Mouse (Mus musculus): ENCODE results near the gene Gm27027. TPM values are rescaled to one million over a fixed set of nuclear protein-coding genes. Genes with fewer than 3 reads are reported as not detected.

The Gm27027 gene
- total RNA-seq, 2 experiments from 2014 or later = not detected

DNA sequence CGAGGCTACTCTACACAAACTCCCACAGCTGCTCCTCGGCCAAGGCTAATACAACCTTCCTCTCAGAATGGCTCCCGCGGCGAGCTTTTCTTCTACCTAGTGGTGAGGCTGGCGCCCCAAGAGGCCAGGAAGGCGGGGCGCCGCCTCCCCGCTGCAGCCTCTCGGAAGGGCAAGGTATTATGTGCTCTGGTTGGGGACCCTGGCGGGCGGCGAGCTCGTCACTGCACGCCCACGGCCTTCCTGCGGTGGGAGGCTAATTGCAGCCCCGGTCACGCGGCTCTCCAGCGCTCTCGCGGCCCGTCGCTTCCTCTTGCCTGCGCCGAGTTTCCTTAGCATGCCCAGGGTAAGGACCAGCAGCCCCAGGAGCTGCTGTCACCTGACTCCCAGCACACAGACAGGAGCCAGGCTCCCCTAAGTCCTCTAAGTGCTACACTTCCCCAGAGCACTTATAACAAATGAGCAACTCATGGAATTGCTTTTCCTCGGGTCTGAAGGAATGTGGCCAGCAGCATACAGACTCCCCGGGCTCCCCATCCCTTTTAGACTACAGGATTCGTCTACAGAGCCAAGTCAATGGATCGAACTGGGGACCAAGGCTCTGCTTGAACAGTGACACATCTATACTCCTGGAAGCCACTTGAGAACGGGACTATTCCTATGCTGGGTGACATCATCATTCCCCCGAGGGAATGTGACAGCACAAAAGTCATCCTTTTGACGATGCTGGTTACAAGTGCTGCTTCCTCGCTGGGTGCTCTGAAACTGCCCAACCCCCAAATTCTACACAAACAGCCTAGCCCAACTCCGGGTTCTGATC, 19.5 kb downstream of the Gm27027 start:
- peak; percentile 47 to 55 for DNase-seq (ENCODE audit: low spot score in 2 of 2)

DNA sequence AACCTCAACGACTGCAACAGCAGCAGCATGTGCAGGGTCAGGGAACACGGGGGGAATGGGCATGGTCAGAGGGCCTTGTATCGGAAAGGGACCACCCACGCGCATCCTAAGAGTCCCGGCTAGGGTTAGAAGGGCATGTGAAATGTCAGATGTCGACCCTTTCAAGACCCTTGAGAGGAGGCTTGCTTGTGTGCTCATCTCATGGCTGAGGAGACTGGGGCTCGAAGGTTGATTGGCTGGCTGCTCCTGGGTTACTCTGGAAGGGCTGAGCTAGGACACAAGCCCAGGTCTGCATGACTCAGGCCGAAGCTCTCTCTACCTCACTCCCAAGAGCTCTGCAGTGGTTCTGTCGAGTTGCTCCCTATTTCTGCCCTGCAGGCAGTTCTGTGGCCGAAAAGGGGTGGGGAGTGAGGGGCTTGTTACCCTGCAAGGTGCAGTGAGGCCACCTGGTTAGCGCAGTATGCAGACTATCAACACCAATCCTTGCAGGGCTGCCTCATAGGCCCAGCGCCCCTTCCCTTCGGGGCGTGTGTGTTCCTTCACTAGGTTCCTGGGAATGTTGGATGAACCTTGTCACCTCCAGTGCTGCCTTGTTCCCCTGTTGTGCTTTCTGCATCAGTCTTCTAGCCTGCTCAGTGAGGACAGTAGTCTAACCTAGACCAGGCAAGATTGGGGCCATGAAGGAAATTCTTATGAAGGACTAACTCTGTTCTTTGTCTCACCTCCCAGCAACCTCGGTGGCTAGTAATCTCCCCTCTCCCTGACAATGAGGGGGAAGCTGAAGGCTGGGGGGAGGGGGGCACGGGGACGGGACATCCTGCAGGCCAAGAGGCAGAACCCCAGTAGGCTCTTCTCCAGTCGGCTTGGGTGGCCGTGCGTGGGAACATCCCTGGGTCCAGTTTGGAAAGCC, 20.4 kb downstream of the Gm27027 start:
- DNase-seq (ENCODE audit: low spot score in 2 of 2) = no peak

DNA sequence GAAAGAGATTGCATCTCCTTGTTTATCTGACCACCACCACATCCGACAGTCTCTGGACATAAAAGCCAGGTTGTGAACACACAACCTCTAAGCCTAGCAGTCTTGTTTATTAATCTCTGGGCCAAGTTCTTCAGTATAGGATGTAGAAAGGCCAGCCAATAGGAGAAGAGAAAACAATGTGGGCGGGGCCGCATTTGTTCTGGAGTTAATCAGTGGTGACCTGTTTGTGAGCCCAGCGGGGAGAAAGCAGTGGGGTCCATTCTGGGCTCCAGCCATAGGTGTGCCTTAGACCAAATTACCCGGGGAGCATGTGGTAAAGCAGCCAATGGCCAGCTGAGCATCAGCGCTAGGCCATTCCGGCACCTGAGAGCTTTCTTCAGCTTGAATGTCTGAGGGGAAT, 21.1 kb downstream of the Gm27027 start:
- DNase-seq (ENCODE audit: low spot score in 2 of 2) = no peak

DNA sequence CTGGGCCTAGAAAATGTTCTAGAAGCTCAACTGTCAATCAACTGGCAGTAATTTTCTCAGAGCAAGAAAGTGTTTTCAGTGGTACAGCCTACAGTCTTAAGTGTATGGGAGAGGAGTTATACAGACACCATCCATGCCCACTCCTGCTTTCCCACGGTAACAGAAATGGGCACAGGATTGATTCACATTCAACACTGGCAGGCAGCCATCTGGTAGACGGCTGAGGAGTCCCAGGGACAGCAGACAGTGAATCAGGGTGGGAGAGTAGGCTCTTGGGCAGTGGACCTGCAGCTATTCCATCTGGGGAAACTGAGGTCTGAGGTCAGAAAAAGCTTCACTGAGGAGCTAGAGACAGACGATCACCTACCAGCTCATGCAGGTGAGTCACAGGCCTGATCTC, 24.5 kb downstream of the Gm27027 start:
- no peak for DNase-seq (ENCODE audit: low spot score in 2 of 2)

DNA sequence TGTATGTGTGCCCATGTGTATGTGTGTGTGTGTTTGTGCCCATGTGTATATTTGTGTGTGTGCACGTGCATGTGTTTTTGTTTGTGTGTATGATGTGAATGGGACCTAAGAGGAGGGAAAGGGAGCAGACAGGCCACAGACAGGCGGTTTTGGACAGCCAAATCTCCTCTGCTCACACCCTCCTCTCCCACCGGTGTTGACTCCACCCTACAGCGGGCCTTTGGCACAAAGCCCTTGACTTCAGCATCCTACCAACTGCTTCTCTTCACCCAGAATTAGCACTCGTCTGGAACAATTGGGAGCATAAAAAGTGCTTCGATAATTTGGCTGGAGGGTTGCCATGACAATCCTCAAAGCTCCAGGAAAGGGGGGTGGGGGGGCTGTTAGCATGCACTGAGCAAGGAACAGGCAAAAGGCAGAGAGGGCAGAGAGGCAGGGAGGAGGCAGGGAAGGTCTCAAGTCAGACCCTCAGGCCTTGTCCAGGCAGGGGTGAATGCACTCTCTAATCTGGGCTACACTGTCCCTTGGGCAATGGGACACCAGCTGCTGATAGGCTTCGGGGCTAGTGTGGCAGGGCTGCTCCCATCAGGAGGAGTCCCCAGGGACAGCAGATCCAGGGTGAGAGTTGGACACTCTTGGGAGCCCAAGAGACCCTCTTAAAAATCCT, 31.5 kb downstream of the Gm27027 start:
- DNase-seq (ENCODE audit: low spot score in 2 of 2) = no peak

DNA sequence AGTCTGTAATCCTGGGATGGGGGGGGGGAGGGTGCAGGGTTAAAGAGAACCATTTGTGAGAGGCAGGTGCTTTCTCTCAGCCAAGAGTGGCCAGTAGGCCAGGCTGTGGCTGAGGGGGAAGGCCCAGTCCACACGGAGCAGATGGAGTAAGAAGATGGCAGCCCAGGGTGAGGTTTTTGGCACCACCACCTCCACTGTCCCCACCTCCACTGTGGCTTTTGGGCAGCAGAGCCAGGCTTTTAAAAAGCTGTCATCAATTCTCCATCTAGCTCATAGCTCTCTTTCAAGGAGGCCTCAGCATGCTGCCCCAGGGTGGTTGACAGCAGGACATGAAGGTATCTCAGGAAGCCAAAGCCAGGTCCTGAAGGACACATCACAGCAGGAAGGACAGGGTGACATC, 32.4 kb downstream of the Gm27027 start:
- no peak for DNase-seq (ENCODE audit: low spot score in 2 of 2)

DNA sequence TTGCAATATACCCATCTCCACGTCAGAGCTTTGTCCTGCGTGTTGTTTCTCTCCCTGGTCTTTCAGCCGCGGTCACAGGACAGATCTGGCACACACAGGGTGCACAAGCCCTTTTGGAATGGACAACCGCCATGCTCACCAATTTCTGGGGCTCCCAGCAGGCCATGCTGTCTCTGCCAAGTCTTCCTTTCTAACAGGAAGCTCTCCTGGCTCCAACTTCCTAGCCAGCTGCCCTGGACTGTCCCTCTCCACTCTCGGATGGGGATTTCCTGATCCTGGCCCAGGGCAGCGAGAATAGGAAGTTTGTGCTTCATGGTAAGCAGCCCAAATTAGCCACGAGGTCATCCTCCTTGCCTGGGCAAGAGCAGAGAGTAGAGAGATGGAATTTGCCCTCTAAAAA, 34.4 kb downstream of the Gm27027 start:
- no peak for DNase-seq (ENCODE audit: low spot score in 2 of 2)

DNA sequence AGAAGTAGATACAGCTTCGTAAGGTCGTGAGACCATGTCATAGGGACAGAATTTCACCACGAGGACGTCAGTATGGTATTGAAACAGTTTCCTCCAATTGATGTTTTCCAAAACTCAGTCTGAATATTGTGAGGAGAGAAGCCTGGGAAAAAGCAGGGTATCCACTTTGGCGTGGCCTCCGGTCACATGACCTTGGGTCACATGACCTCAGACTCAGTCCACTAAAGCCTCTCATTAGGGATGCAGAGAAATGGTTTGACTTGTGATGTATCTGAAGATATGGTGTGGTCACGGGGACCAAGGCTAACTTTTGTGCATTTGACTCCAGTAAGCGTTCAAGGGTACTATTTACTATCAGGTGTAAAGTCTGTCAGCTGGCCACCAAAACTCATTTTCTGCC, 36.8 kb downstream of the Gm27027 start:
- DNase-seq (ENCODE audit: low spot score in 2 of 2) = no peak

DNA sequence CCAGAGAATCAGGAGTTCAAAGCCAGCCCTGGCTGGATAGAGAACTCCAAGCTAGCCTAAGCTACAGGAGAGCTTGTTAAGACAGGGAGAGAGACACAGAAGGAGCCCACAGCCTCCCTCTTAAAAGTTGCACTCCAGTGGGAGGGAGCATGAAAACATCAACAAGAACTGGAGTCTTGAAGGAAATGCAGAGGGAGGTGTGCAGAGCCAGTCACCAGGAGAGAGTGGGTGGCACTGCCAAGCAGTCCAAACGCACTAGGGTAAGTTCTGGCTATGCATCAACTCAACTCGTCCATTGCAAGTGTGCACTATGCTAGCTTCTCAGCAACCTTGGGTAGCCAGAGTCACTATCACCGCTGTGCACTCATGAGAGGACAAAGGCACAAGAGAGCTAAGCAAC, 37.9 kb downstream of the Gm27027 start:
- DNase-seq (ENCODE audit: low spot score in 2 of 2) = no peak

DNA sequence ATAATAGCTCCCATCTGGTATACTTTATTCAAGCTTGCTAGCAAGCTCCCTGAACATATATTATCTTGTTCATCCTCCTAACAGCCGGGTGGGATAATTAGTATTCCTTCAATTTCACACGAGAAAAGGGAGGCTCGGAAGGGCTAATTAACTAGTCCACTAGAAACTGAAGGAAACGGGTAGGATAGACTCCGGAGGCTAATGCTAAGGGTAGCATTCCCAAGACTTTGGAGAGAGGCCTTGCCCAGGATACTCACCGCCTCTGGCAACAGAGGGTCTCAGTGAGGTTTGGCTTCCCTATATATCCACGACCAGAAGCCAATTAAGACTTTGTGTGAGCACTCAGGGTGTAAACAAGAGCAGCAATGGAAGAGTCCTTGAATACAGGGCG, 38.4 kb downstream of the Gm27027 start:
- DNase-seq (ENCODE audit: low spot score in 2 of 2) = no peak

DNA sequence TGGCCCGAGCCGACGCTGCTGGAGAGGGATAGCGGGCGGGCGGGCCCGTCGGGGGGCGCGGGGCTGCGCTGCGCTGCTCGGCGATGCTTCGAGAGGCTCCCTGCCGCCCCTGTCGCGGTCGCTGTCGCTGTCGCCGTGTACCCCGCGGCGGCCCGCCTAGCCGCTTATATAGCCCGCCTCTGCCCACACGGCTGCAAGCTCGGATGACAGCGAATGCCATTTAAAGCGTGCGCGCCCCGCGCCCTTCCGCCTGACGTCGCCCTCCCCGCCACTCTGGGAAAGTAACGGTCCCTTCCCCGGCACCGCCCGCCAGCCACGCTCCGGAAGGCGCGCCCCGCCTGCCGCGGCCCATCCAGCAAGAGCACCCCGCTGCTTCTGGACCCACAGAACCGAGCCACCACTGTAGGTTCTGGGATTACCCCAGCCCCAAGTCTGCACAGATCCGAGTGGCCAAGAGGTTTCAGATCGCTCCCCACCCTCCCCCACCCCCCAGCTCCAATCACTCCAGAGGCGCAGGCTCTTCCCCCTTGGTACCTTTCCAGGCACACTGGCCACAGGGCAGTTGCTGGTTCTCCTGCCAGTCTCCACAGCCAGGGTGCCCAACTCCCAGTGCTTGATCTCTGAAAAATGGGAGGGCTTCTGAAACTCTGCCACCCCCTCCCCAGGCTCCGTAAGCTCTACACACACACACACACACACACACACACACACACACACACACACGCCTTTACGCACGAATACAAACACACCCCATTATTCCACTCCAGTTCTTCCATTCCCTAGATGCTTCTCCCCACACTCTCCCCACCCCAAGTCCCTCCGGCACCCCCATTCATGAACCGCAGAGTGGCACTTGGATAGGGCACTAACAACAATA, 39.0 kb downstream of the Gm27027 start, which contains the start of gene Gm13889:
Gene Gm13889 (minus strand): TSS at position 294 of the 877 bp plus-strand sequence.
- peak; percentile 73 to 75 for DNase-seq (ENCODE audit: low spot score in 2 of 2)

DNA sequence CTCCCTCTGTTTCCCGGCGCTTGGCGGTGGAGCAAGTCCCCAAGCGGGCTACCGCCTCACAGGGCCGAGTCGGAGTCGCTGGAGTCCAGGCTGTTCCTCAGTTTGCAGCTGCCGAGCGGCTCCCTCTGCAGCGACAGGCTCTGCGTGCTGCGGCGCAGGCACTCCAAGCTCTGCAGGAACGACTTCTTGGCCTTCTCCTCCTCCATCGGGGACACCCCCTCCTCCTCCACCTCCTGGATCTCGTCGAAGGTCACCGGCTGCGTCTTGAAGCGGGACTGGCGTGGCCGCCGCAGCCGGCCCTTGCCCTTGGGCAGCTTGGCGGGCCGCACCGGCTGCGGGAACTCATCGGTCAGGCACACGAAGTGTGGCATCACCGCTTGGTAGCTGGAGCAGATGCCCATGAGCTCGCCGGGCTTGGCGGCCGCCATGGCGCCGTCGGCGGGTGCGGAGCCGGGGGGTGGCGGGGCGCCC, 39.8 kb downstream of the Gm27027 start:
- DNase-seq (ENCODE audit: low spot score in 2 of 2) = peak; percentile 52 to 62

DNA sequence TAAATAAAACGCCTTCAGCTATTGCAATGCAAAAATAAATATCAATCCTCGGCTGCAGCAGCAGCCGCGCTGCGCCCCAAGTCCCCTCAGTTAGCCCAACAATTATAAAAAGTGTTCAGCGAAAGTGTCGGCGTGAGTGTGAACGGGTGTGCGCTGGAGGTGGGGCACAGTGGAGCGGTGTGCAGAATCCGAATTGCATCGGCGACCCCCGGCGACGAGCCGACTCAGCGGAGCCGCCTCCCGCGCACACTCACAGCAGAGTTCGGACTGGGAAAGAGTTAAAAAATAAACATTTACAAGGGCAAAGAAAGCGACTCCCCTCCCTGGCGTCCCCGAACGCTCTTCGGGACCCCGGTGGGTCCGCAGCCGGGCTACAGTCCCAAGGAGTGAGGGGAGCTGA, 40.3 kb downstream of the Gm27027 start:
- no peak for DNase-seq (ENCODE audit: low spot score in 2 of 2)

DNA sequence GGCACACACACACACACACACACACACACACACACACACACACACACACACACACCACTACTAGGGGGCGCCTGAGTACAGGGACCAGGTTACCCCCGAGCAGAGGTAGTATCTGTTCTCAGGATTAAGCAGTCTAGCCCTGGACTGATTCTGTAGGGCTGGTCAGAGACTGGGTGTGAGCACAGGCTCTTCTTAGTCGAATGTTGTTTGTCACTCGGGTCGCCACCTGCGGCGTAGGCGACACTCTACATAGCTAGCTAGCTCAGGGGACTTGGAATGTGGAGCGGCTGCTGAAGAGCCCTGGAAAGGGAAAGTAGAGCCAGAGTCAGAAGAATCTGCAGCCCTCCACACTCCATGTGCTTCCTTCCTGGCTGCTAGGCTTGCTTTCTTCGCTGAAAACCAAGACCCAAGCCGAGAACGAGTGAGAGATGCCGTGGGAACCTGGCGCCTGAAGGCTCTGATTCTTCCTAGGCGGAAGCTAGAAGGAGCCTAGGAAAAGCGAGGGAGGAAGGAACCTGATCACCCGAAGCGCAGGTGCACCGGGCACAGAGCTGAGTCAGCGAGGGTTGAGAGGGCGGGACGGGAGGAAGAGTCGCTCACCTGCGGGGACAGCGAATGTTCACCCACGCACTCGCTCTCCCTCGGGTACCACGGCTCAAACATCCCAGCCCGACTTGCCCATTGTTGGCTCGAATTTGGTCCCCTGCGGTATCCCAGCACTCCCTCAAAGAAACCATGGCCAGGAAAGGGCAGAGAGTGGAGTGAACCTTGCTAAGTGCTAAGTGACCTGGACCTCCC, 41.2 kb downstream of the Gm27027 start:
- DNase-seq (ENCODE audit: low spot score in 2 of 2) = no peak

DNA sequence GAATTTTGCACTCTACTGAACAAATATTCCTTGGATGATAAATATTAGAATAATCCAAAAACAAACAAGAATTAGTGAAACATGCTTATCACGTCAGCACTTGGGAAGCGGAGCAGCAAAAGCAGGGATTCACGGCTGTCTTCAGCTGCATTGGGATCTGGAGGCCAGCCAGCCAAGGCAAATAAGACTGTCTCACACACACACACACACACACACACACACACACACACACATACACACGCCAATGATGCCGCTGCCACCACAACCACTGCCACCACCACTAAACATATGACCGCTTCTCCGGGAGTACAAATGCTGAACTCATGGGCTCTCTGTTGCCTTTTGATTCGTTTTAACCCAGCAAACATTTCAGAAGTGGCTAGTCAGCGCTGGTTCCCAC, 42.4 kb downstream of the Gm27027 start:
- DNase-seq (ENCODE audit: low spot score in 2 of 2) = no peak

DNA sequence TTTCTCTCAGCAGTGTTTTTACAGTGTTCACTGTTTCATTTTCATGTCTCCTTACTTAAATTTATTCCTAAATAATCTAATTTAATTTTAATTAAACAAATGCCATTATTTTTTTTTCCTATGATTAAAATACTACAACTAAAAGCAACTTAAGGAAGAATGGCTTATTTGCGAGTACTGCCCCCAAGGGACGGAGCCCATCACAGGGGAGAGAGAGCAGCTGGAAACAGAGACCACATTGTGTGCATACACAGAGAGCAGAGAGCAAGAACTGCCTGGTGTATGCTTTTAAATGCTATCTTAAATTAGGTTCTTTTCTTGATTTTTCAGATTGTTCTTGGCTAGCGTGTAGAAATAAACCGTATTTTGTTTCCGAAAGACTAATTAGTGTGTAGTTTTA, 49.2 kb downstream of the Gm27027 start:
- DNase-seq (ENCODE audit: low spot score in 2 of 2) = no peak

DNA sequence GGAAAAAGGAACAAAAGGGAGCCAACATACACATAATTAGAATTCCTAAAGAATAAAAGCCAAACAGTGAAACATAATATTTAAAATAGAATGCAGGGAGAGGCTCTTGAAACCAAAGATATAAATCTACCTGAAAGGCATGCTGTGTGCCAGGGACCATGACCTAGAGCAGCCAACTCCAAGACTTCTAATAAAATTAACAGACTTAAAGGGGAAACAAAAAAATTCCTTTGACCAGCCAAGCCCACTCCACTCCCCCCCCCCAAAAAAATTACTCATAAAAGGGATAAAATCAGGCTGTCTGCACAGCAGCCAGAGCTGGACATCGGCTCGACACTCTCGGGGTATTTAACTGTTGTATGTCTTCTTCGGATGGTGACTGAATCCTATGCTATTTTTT, 51.3 kb downstream of the Gm27027 start:
- DNase-seq (ENCODE audit: low spot score in 2 of 2) = no peak

DNA sequence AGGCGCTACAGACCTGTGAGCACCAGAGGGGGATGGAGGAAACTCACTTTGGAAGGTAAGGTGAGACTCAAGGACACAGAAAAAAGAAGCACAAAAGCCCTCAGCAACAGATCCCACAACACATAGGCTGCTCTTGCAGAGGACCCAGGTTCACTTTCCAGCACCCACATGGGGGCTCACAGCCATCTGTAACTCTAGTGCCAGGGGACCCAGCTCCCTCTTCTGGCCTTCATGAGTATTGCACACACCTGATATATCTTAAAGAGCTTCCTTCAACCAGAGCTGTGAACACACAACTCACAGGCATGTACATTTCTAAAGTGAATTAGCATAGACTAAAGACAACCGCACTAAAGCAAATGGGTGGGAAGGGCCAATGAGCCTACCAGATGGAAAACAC, 52.1 kb downstream of the Gm27027 start:
- DNase-seq (ENCODE audit: low spot score in 2 of 2) = no peak

DNA sequence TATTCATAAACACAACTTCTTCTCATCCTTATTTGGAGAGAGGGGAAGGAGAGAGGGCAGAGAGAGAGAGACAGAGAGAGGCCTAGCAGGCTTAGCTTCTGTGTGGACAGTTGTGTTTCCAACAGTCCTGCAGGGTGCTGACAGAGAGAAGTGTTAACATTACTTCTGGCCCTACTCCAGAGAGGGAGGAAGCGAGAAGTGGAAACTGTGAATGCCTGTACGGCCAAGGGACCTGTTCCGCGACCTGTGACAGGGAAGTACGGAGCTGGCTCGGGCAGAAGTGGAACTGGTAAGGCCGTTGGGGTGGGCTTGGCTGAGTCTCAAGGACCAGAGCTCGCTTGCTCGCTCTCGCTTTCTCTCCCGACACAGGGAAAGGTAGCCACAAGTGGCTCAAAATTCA, 54.5 kb downstream of the Gm27027 start:
- no peak for DNase-seq (ENCODE audit: low spot score in 2 of 2)

DNA sequence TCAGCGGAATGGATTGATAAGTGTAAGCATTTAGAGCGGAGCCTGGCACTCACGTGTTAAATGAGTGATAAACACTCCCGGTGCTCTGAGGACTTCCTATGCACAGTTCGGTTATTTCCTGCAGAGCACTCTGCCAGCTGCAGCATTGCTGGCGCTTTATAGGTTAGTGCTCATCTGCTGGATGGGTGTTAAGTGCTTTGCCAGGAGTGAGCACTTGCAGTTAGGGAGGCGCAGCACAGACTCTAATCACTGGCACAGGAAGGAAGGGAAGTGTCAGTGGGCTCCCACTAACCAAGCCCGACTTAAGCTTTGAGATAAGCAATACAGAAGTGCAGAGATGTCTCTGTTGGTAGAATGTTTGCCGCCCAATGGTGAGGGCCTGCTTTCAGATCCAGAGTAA, 57.6 kb downstream of the Gm27027 start:
- DNase-seq (ENCODE audit: low spot score in 2 of 2) = no peak
